Mouse (Mus musculus): ENCODE measurements around the gene Ppp1r12b. TPM values are rescaled to one million over a fixed set of nuclear protein-coding genes. Genes with fewer than 3 reads are reported as not detected.

Ppp1r12b gene
- polyA plus RNA-seq, 1 experiment from 2014 or later = 12.5 TPM

DNA sequence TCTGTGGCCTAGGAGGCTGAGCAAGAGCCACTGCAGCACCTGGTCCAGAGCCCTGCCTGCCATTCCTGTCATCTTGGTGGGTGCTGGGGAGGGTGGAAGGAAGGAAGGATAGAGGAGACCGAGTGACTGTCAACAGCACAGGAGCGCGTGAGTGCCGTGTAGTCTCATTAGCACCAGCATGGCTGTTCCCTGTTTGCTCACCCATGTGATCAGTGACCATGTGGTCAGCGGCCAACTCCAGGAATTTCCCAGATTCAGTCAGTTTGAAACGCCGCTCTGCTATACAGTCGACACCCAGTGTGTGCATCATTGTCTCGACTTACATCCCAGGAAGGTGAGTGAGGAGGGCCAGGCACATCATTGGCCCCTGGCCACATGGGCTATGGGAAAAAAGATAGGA lies 218.3 kb downstream of the Ppp1r12b start:
- Histone ChIP-seq H3K4me1 (replicated peaks; ENCODE audit: control insufficient read depth, insufficient read depth) (no peaks in the 10 kb centered on the region), H3K9me3 (ENCODE audit: control insufficient read depth, low read length) (no peaks in the 10 kb centered on the region), H3K4me2 (replicated peaks; ENCODE audit: low read depth) (no peak overlapping the region), H3K27me3 (ENCODE audit: control insufficient read depth, insufficient read depth, low read length) (no peaks in the 10 kb centered on the region), H3K36me3 (ENCODE audit: control insufficient read depth, insufficient read depth, low read length) (no peaks in the 10 kb centered on the region), H3K9ac (ENCODE audit: low read length) (no peak overlapping the region), H3K27ac (replicated peaks) (no peak overlapping the region), H3K4me3 (ENCODE audit: low read depth, low read length) (no peak overlapping the region)
- 67% methylated on average over 9 of the region's 9 CpGs for WGBS
- no peak for TF ChIP-seq EP300 (optimal IDR thresholded peaks at IDR 0.05)
- no peak for TF ChIP-seq CTCF (IDR thresholded peaks at IDR 0.05; ENCODE audit: low read depth)
- DNase-seq (ENCODE audit: low spot score) = no peak
- no peak for ATAC-seq (ENCODE audit: low FRiP score, low TSS enrichment)

DNA sequence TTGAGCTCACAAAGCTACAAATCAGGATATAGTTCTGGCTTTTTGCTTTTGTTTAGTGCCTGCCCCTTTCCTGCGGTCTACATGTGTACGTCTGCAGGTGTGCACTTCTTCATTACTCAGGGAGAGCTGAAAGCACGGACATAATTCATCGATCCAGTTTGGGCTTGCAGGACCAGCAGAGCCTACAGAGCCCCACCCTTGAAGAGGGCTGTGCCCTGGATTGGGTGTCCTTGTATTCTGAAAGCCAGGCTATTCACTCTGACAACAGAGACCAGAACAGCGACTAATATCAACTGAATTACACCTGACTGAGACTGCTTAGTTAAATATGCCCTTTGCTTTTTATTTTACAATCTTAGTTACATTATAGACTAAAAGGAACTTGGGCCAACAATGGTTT lies 222.1 kb downstream of the Ppp1r12b start:
- H3K4me1 ChIP-seq (replicated peaks; ENCODE audit: control insufficient read depth, insufficient read depth) = no peaks in the 10 kb centered on the region
- ATAC-seq (ENCODE audit: low FRiP score, low TSS enrichment) = peak; percentile 74; the same call in 1 of the 2 replicates
- H3K36me3 ChIP-seq (ENCODE audit: control insufficient read depth, insufficient read depth, low read length) = no peaks in the 10 kb centered on the region
- H3K9ac ChIP-seq (ENCODE audit: low read length) = no peak overlapping the region
- no peak overlapping the region for H3K4me2 ChIP-seq (replicated peaks; ENCODE audit: low read depth)
- 54% methylated on average over 5 of the region's 5 CpGs for WGBS
- H3K27ac ChIP-seq (replicated peaks) = peak overlapping the region; percentile 53; the same call in 1 of the 2 replicates
- peak; percentile 14 for DNase-seq (ENCODE audit: low spot score)
- H3K4me3 ChIP-seq (ENCODE audit: low read depth, low read length) = no peak overlapping the region
- H3K27me3 ChIP-seq (ENCODE audit: control insufficient read depth, insufficient read depth, low read length) = no peaks in the 10 kb centered on the region
- TF ChIP-seq CTCF (IDR thresholded peaks at IDR 0.05; ENCODE audit: low read depth) (no peak), EP300 (optimal IDR thresholded peaks at IDR 0.05) (peak; percentile 30)
- H3K9me3 ChIP-seq (ENCODE audit: control insufficient read depth, low read length) = no peaks in the 10 kb centered on the region

DNA sequence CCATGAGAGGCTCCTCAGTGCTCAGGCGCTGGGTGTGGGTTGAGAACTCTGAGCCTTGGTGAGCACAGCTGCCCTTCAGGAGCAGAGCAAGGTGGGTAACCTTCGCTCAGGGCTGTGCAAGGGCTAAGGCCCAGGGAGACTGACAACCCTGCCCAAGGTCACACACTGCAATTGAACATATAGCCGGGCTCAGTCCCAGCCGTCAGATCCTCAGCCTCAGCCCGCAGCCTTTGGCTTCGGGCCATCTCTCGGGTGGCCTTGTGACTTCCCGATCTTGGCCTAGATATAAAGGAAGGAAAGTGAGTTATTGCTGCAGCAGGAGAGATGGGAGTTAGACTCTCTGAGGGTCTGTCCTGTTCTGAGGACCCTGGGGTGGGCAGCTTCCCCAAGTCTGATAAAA lies 228.5 kb downstream of the Ppp1r12b start:
- no peak overlapping the region for H3K4me2 ChIP-seq (replicated peaks; ENCODE audit: low read depth)
- no peaks in the 10 kb centered on the region for H3K4me1 ChIP-seq (replicated peaks; ENCODE audit: control insufficient read depth, insufficient read depth)
- WGBS = 39% methylated on average over 8 of the region's 8 CpGs
- peak; percentile 15 for DNase-seq (ENCODE audit: low spot score)
- H3K9me3 ChIP-seq (ENCODE audit: control insufficient read depth, low read length) = no peaks in the 10 kb centered on the region
- no peaks in the 10 kb centered on the region for H3K36me3 ChIP-seq (ENCODE audit: control insufficient read depth, insufficient read depth, low read length)
- TF ChIP-seq CTCF (IDR thresholded peaks at IDR 0.05; ENCODE audit: low read depth) = no peak
- no peak for TF ChIP-seq EP300 (optimal IDR thresholded peaks at IDR 0.05)
- H3K9ac ChIP-seq (ENCODE audit: low read length) = no peak overlapping the region
- no peak for ATAC-seq (ENCODE audit: low FRiP score, low TSS enrichment)
- H3K27me3 ChIP-seq (ENCODE audit: control insufficient read depth, insufficient read depth, low read length) = no peaks in the 10 kb centered on the region
- H3K27ac ChIP-seq (replicated peaks) = no peak overlapping the region
- no peak overlapping the region for H3K4me3 ChIP-seq (ENCODE audit: low read depth, low read length)

DNA sequence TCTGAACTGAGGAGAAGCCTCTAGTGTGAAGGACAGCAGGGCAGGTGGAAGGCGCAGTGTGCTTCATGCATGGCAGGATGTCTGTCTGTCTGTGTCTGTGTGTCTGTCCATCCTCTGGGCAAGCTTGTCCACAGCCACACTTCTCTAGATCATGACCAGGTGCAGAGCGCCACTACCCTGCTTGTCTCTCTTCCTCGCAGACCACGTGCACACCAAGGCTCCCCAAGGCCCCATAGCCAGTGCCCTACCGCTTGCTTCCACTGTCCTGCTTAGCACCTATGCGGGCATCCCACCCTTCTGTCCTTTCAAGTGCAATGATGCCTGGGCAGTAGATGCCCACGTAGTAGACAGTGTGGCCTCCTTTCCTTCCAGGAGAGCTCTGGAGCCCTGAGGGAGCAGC lies 229.3 kb downstream of the Ppp1r12b start:
- Histone ChIP-seq H3K9ac (ENCODE audit: low read length) (no peak overlapping the region), H3K27me3 (ENCODE audit: control insufficient read depth, insufficient read depth, low read length) (no peaks in the 10 kb centered on the region), H3K4me1 (replicated peaks; ENCODE audit: control insufficient read depth, insufficient read depth) (no peaks in the 10 kb centered on the region), H3K27ac (replicated peaks) (no peak overlapping the region), H3K9me3 (ENCODE audit: control insufficient read depth, low read length) (no peaks in the 10 kb centered on the region), H3K36me3 (ENCODE audit: control insufficient read depth, insufficient read depth, low read length) (no peaks in the 10 kb centered on the region), H3K4me3 (ENCODE audit: low read depth, low read length) (no peak overlapping the region), H3K4me2 (replicated peaks; ENCODE audit: low read depth) (no peak overlapping the region)
- peak; percentile 13 for DNase-seq (ENCODE audit: low spot score)
- no peak for TF ChIP-seq CTCF (IDR thresholded peaks at IDR 0.05; ENCODE audit: low read depth)
- no peak for TF ChIP-seq EP300 (optimal IDR thresholded peaks at IDR 0.05)
- no peak for ATAC-seq (ENCODE audit: low FRiP score, low TSS enrichment)
- WGBS = 89% methylated on average over 7 of the region's 7 CpGs

DNA sequence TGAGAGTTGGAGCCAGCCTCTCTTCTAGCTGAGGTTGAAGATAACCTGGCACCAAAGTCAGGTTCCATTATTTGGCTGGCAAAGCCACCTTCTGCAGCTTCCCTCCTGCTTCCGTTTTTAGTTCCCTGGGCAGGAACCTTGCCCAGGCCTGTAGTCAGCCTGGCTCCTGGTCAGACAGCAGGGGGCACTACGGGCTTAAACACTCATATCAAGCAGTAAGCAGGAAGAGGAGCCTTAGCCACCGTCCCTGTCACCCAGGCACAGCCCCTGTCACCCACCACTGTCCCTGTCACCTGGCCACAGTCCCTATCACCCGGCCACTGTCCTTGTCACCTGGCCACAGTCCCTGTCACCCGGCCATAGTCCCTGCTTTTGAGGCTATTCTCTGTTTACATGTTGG lies 230.5 kb downstream of the Ppp1r12b start:
- Histone ChIP-seq H3K4me1 (replicated peaks; ENCODE audit: control insufficient read depth, insufficient read depth) (no peaks in the 10 kb centered on the region), H3K27ac (replicated peaks) (no peak overlapping the region), H3K36me3 (ENCODE audit: control insufficient read depth, insufficient read depth, low read length) (no peaks in the 10 kb centered on the region), H3K27me3 (ENCODE audit: control insufficient read depth, insufficient read depth, low read length) (no peaks in the 10 kb centered on the region), H3K9ac (ENCODE audit: low read length) (no peak overlapping the region), H3K4me3 (ENCODE audit: low read depth, low read length) (no peak overlapping the region), H3K4me2 (replicated peaks; ENCODE audit: low read depth) (no peak overlapping the region), H3K9me3 (ENCODE audit: control insufficient read depth, low read length) (no peaks in the 10 kb centered on the region)
- peak; percentile 63 for DNase-seq (ENCODE audit: low spot score)
- no peak for ATAC-seq (ENCODE audit: low FRiP score, low TSS enrichment)
- TF ChIP-seq CTCF (IDR thresholded peaks at IDR 0.05; ENCODE audit: low read depth) (peak; percentile 82), EP300 (optimal IDR thresholded peaks at IDR 0.05) (no peak)
- WGBS = 50% methylated on average over 5 of the region's 5 CpGs

DNA sequence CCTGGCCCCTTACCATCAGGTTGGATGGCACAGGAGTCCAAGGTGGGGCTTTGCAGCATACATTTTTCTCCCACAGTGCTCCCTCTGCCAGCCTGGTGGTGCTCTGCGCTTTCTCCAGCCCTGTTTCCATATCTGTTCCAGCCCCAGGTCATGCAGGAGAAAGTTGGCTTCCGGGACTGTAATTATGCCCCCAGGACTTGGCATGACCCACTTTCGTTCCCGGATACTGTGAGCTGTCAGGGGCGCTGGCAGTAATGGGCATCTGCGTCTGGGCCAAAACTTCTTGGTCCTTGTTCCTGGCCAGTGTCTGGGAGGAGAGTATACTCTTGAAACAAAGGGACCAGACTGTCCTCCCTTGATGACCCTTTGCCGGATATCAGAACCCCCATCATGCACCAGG lies 232.9 kb downstream of the Ppp1r12b start:
- Histone ChIP-seq H3K4me1 (replicated peaks; ENCODE audit: control insufficient read depth, insufficient read depth) (no peaks in the 10 kb centered on the region), H3K36me3 (ENCODE audit: control insufficient read depth, insufficient read depth, low read length) (no peaks in the 10 kb centered on the region)

More for the DNA sequence above, 232.9 kb downstream of the Ppp1r12b start:
- ATAC-seq (ENCODE audit: low FRiP score, low TSS enrichment) (no peak), DNase-seq (ENCODE audit: low spot score) (no peak)
- H3K27me3 ChIP-seq (ENCODE audit: control insufficient read depth, insufficient read depth, low read length) = no peaks in the 10 kb centered on the region
- H3K9me3 ChIP-seq (ENCODE audit: control insufficient read depth, low read length) = no peaks in the 10 kb centered on the region
- TF ChIP-seq CTCF (IDR thresholded peaks at IDR 0.05; ENCODE audit: low read depth) = no peak
- no peak overlapping the region for H3K9ac ChIP-seq (ENCODE audit: low read length)
- no peak overlapping the region for H3K4me3 ChIP-seq (ENCODE audit: low read depth, low read length)
- no peak overlapping the region for H3K4me2 ChIP-seq (replicated peaks; ENCODE audit: low read depth)
- WGBS = 81% methylated on average over 7 of the region's 7 CpGs
- H3K27ac ChIP-seq (replicated peaks) = no peak overlapping the region
